Mouse (Mus musculus) CH12F3 (cell line): Measurements from ENCODE around the gene Rasgrf1.

Source experiments
- in situ Hi-C: fragments of 300-500 bp; cut with MboI; formaldehyde crosslinking; loops from 2 replicates; pipeline ENCODE4 v1.14.3; 2020; ENCODE audit warnings: low sequenced_read_pairs

Gene Rasgrf1

GRCm38 (mm10) chr9:89909131-89910010 is at the start of gene Rasgrf1:
Rasgrf1 (plus strand) TSS chr9:89909908.
- in situ Hi-C loops: no loop called here

GRCm38 (mm10) chr9:89860145-89860544 is 49.6 kb upstream of the Rasgrf1 start:
- in situ Hi-C loops: no loop called here

- in situ Hi-C loops: no loop called here
Observed at GRCm38 (mm10) chr9:89860584-89860983, 49.1 kb upstream of the Rasgrf1 start.

GRCm38 (mm10) chr9:89867141-89867540 is 42.6 kb upstream of the Rasgrf1 start:
- in situ Hi-C loops: no loop called here

GRCm38 (mm10) chr9:89868093-89868729 is 41.5 kb upstream of the Rasgrf1 start:
- in situ Hi-C loops: no loop called here

GRCm38 (mm10) chr9:89869594-89869993 is 40.1 kb upstream of the Rasgrf1 start:
- in situ Hi-C loops: no loop called here

- in situ Hi-C loops: no loop called here
Observed at GRCm38 (mm10) chr9:89870531-89871150, 39.1 kb upstream of the Rasgrf1 start.

- in situ Hi-C loops: no loop called here
Observed at GRCm38 (mm10) chr9:89872137-89872536, 37.6 kb upstream of the Rasgrf1 start.

- in situ Hi-C loops: no loop called here
Observed at GRCm38 (mm10) chr9:89874434-89874833, 35.3 kb upstream of the Rasgrf1 start.

- in situ Hi-C loops: no loop called here
Observed at GRCm38 (mm10) chr9:89875551-89875950, 34.2 kb upstream of the Rasgrf1 start.

- in situ Hi-C loops: no loop called here
Observed at GRCm38 (mm10) chr9:89878471-89879020, 31.2 kb upstream of the Rasgrf1 start.

GRCm38 (mm10) chr9:89879574-89879973 is 30.1 kb upstream of the Rasgrf1 start:
- in situ Hi-C loops: no loop called here

GRCm38 (mm10) chr9:89881552-89881951 is 28.2 kb upstream of the Rasgrf1 start:
- in situ Hi-C loops: no loop called here

- in situ Hi-C loops: no loop called here
Observed at GRCm38 (mm10) chr9:89882583-89882982, 27.1 kb upstream of the Rasgrf1 start.

- in situ Hi-C loops: no loop called here
Observed at GRCm38 (mm10) chr9:89885701-89886218, 23.9 kb upstream of the Rasgrf1 start.

- in situ Hi-C loops: no loop called here
Observed at GRCm38 (mm10) chr9:89891534-89892293, 18.0 kb upstream of the Rasgrf1 start.

- in situ Hi-C loops: no loop called here
Observed at GRCm38 (mm10) chr9:89892540-89893188, 17.0 kb upstream of the Rasgrf1 start.

- in situ Hi-C loops: no loop called here
Observed at GRCm38 (mm10) chr9:89900111-89900824, 9.4 kb upstream of the Rasgrf1 start.

GRCm38 (mm10) chr9:89901184-89901583 is 8.5 kb upstream of the Rasgrf1 start:
- in situ Hi-C loops: no loop called here
